Mouse (Mus musculus): Measurements from ENCODE around the gene Gm8978.
"Not testable (repeated sequence)": the region's sequence is repeated elsewhere in the genome, so short reads cannot be mapped to it uniquely, and the experiment has no call there.

- not testable (repeated sequence) for TF ChIP-seq POLR2A (IDR thresholded peaks at IDR 0.05; ENCODE audit: low read depth, low read length); CTCF (IDR thresholded peaks at IDR 0.05; ENCODE audit: extremely low read depth, insufficient read depth, insufficient read length, insufficient replicate concordance)
Observed at GRCm38 (mm10) chr19:33625152-33625551, at the start of gene Gm8978.

Measured in spleen, adult 2 months (tissue).